Mouse (Mus musculus) limb, embryonic 13.5 days (tissue): ENCODE measurements around the gene Adamts1. TPM values are rescaled to one million over a fixed set of nuclear protein-coding genes. Genes with fewer than 3 reads are reported as not detected.

Experiments
- ATAC-seq: fragments of 200-750 bp; cut with Nextera tagmentation; 2 replicates; pipeline ENCODE4 v1.8.0; 2017; ENCODE audit warnings: low read depth, moderate number of reproducible peaks, moderate TSS enrichment; ENCODE audit not compliant: low FRiP score
- H3K27ac ChIP-seq: fragments of 300-500 bp; sonication (generic); 2 replicates; pipeline ENCODE4 v1.5.1; 2015; ENCODE audit warnings: inconsistent platforms, mild to moderate bottlenecking, moderate library complexity
- H3K27me3 ChIP-seq: fragments of 300-500 bp; sonication (generic); 2 replicates; pipeline ENCODE4 v1.6.1; 2015; ENCODE audit warnings: mild to moderate bottlenecking, inconsistent platforms
- H3K36me3 ChIP-seq: fragments of 300-500 bp; sonication (generic); 2 replicates; pipeline ENCODE4 v1.6.1; 2015; ENCODE audit warnings: inconsistent platforms, mild to moderate bottlenecking, moderate library complexity
- H3K4me1 ChIP-seq: fragments of 300-500 bp; sonication (generic); 2 replicates; pipeline ENCODE4 v1.6.1; 2015; ENCODE audit warnings: inconsistent platforms
- H3K4me2 ChIP-seq: fragments of 300-500 bp; sonication (generic); replicated peaks from 2 replicates; pipeline ENCODE4 v1.6.1; 2015; ENCODE audit warnings: inconsistent platforms, mild to moderate bottlenecking, moderate library complexity
- H3K4me3 ChIP-seq: fragments of 300-500 bp; sonication (generic); 2 replicates; pipeline ENCODE4 v1.5.1; 2015; ENCODE audit warnings: moderate library complexity, mild to moderate bottlenecking, inconsistent platforms
- H3K9ac ChIP-seq: fragments of 300-500 bp; sonication (generic); 2 replicates; pipeline ENCODE4 v1.6.1; 2015; ENCODE audit warnings: mild to moderate bottlenecking, inconsistent platforms
- H3K9me3 ChIP-seq: fragments of 300-500 bp; sonication (generic); 2 replicates; pipeline ENCODE4 v1.6.1; 2016; ENCODE audit warnings: inconsistent platforms
- WGBS: fragments of 180-500 bp; shearing (Covaris S2); methylation state at CpG from one replicate; pipeline ENCODE4 v1.1.7; 2015; 5-methylcytosine and 5-hydroxymethylcytosine counted together
- polyA plus RNA-seq: library from polyadenylated mRNA; unstranded; fragments of >200 nt; fragmentation: Nextera tagmentation; extraction: Ambion mirVana; gene quantifications from 2 replicates; pipeline ENCODE4 v1.2.1, GENCODE M21; 2015

Adamts1 gene
- polyA plus RNA-seq, 1 experiment from 2014 or later = 53.6 TPM

- WGBS = 70% methylated on average over 7 of the region's 7 CpGs
- no peak for ATAC-seq
- H3K9ac ChIP-seq = no peak overlapping the region
- no peaks in the 10 kb centered on the region for H3K9me3 ChIP-seq
- no peak overlapping the region for H3K4me3 ChIP-seq
- H3K4me1 ChIP-seq = peaks cover 27% of the 10 kb centered on the region; the same call in 1 of the 2 replicates
- H3K4me2 ChIP-seq = no peak overlapping the region
- H3K27me3 ChIP-seq = no peaks in the 10 kb centered on the region
- H3K27ac ChIP-seq = no peak overlapping the region
- no peaks in the 10 kb centered on the region for H3K36me3 ChIP-seq
These were observed 41.8 kb downstream of the Adamts1 start for GRCm38 (mm10) chr16:85760961-85761580.

- no peaks in the 10 kb centered on the region for H3K9me3 ChIP-seq
- H3K27ac ChIP-seq = no peak overlapping the region
- H3K36me3 ChIP-seq = no peaks in the 10 kb centered on the region
- H3K9ac ChIP-seq = no peak overlapping the region
- peak; percentile 79; the same call in 1 of the 2 replicates for ATAC-seq
- H3K4me2 ChIP-seq = no peak overlapping the region
- no peaks in the 10 kb centered on the region for H3K27me3 ChIP-seq
- WGBS = 61% methylated on average over 14 of the region's 14 CpGs
- no peak overlapping the region for H3K4me3 ChIP-seq
- H3K4me1 ChIP-seq = peaks cover 15% of the 10 kb centered on the region; the same call in 1 of the 2 replicates
These were observed 46.7 kb downstream of the Adamts1 start for GRCm38 (mm10) chr16:85756101-85756819.

DNA sequence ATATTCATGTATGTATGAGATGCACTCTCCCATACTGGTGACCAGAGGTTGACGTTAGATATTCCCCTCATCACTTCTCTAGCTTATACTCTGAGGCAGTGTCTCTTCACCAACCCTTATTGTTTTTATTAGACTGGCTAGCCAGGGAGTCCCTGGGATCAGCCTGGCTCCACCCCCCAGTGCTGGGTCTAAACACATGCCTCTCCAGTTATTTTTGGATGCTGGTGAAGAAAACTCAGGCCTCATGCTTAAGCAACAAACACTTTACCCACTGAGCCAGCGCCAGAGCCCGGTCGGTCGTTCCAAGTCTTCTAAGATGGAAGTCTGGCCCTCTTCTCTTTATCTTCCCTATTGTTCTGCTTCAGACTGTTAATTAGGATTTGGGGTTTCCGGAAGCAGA, 53.6 kb downstream of the Adamts1 start:
- 87% methylated on average over 6 of the region's 6 CpGs for WGBS
- no peak overlapping the region for H3K27ac ChIP-seq

GRCm38 (mm10) chr16:85747589-85748360, 55.1 kb downstream of the Adamts1 start:
- Histone ChIP-seq H3K4me3 (no peak overlapping the region), H3K27ac (no peak overlapping the region), H3K9ac (no peak overlapping the region), H3K9me3 (no peaks in the 10 kb centered on the region), H3K4me2 (no peak overlapping the region), H3K27me3 (no peaks in the 10 kb centered on the region), H3K4me1 (0 out of 2 replicates have a peak, but pooled peaks cover 3% of the 10 kb centered on the region), H3K36me3 (no peaks in the 10 kb centered on the region)
- ATAC-seq = no peak
- 73% methylated on average over 16 of the region's 16 CpGs for whole genome bisulfite sequencing

More for the DNA sequence above, 53.6 kb downstream of the Adamts1 start:
- no peak for ATAC-seq
- 0 out of 2 replicates have a peak, but pooled peaks cover 3% of the 10 kb centered on the region for H3K4me1 ChIP-seq
- H3K4me3 ChIP-seq = no peak overlapping the region
- H3K4me2 ChIP-seq = no peak overlapping the region
- H3K27me3 ChIP-seq = no peaks in the 10 kb centered on the region
- no peaks in the 10 kb centered on the region for H3K36me3 ChIP-seq
- no peaks in the 10 kb centered on the region for H3K9me3 ChIP-seq
- no peak overlapping the region for H3K9ac ChIP-seq

DNA sequence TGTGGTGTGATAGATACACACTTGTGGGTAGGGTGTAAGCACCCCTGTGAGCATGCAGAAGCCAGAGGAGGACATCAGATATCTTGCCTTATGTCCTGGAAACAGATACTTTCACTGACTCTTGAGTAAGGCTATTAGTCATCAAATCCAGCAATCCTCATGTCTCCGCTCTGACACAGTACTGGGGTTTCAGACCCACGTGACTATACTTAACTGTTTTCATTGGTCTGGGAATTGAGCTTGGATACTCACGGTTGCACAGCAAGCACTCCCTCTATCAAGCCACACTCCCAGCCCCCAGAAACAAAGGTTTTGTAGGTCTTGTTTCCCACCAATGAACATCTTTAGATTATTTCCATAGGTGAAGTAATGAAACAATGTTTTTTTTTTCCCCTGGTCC, 56.5 kb downstream of the Adamts1 start:
- no peaks in the 10 kb centered on the region for H3K9me3 ChIP-seq
- no peak overlapping the region for H3K9ac ChIP-seq
- H3K27ac ChIP-seq = no peak overlapping the region
- H3K36me3 ChIP-seq = no peaks in the 10 kb centered on the region
- H3K27me3 ChIP-seq = no peaks in the 10 kb centered on the region
- no peak overlapping the region for H3K4me3 ChIP-seq
- WGBS = 65% methylated on average over 3 of the region's 3 CpGs
- H3K4me2 ChIP-seq = no peak overlapping the region
- H3K4me1 ChIP-seq = 0 out of 2 replicates have a peak, but pooled peaks cover 3% of the 10 kb centered on the region
- ATAC-seq = no peak

Other genes starting within 250 kb of the Adamts1 start
- 3.4 and 4.5 TPM in 2 replicates for gene Cyyr1, start 249.7 kb downstream of the Adamts1 start, polyA plus RNA-seq
- 8.8 and 9.5 TPM in 2 replicates for gene Adamts5, start 98.7 kb upstream of the Adamts1 start, polyA plus RNA-seq